Mouse (Mus musculus) cortical plate, adult 2 months (tissue): ENCODE measurements around the gene Serpina5.

Experiments used
- CTCF ChIP-seq: fragments of 200-500 bp; IDR thresholded peaks from 2 replicates; pipeline ENCODE4 v1.5.1; 2011; ENCODE audit warnings: mild to moderate bottlenecking, control low read depth, low read length; ENCODE audit not compliant: insufficient read depth; ENCODE audit errors: extremely low read depth
- POLR2A ChIP-seq: fragments of 200-500 bp; IDR thresholded peaks from 2 replicates; pipeline ENCODE4 v1.6.1; 2011; ENCODE audit warnings: mild to moderate bottlenecking, low read length, control low read depth; ENCODE audit not compliant: insufficient read depth; ENCODE audit errors: extremely low read depth

DNA sequence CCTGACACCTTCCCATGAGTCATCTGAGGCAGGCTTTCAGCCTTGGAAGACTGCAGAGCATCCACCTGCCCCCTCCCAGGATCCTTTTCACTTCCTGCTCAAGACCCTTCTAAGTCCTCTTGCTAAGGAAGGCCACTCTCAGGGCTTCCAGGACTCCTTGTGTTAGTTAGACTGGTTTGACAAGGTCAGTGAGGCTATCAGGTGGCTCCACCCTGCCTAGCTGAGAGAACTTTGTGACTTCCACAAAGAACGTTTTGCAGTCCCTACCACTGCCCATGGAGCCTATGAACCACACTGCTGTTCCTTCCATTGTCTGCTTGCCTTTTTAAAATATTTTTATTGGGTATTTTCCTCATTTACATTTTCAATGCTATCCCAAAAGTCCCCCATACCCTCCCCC, 29.2 kb upstream of the Serpina5 start:
- TF ChIP-seq POLR2A (no peak), CTCF (no peak)
